Mouse (Mus musculus) cortical plate, adult 2 months (tissue): ENCODE measurements around the gene Spin2c. TPM values are rescaled to one million over a fixed set of nuclear protein-coding genes. Genes with fewer than 3 reads are reported as not detected.
A peak's percentile ranks its signal among the peaks of the same experiment; 100 is the strongest.

Source experiments
- H3K27ac ChIP-seq: fragments of 200-500 bp; 2 replicates; pipeline ENCODE4 v1.5.1; 2012; ENCODE audit warnings: low read length, control low read depth, inconsistent platforms; ENCODE audit not compliant: insufficient read depth
- H3K4me1 ChIP-seq: fragments of 200-500 bp; 2 replicates; pipeline ENCODE4 v1.6.1; 2011; ENCODE audit warnings: low read length; ENCODE audit not compliant: control insufficient read depth, insufficient read depth
- H3K4me3 ChIP-seq: fragments of 200-500 bp; 2 replicates; pipeline ENCODE4 v1.5.1; 2011; ENCODE audit warnings: mild to moderate bottlenecking, low read length, control low read depth; ENCODE audit not compliant: insufficient read depth
- CTCF ChIP-seq: fragments of 200-500 bp; IDR thresholded peaks from 2 replicates; pipeline ENCODE4 v1.5.1; 2011; ENCODE audit warnings: mild to moderate bottlenecking, control low read depth, low read length; ENCODE audit not compliant: insufficient read depth; ENCODE audit errors: extremely low read depth
- POLR2A ChIP-seq: fragments of 200-500 bp; IDR thresholded peaks from 2 replicates; pipeline ENCODE4 v1.6.1; 2011; ENCODE audit warnings: mild to moderate bottlenecking, low read length, control low read depth; ENCODE audit not compliant: insufficient read depth; ENCODE audit errors: extremely low read depth
- polyA plus RNA-seq: library from polyadenylated mRNA; depleted of rRNA; stranded (reverse); fragments of >200 nt; gene quantifications from 2 replicates; pipeline ENCODE4 v1.2.3, GENCODE M21; 2012; rRNA removed

The Spin2c gene
- polyA plus RNA-seq, result 7.7 and 10.2 TPM in 2 replicates

DNA sequence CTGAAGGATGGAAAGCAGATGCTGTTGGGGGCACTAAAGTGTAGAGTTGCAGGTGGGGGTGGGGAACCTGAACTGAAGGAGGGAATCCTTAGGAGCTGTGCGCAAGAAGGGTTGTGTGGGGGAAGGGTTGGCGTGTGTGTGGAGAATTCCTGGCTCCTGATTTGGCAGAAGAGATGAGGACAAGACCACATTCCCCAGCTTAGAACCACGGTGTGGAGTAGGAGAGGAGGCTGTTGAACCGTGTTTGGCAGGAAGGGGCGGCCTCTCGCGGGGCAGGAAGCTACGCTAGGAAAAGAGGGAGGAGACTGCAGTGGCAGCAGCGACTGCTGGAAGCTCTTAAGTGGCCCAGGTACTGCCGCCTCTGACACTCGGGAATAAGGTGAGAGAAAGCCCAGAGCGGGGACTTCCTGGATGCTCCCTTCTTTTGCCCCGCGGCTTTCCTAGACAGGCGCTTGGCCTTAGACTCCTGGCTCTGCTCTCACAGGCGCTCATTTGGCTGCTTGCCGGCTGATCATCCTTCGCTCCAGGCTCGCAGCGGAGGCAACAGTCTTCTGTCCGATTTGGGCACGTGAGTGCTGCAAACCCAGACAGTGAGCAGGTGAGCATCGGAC lies at the start of gene Spin2c:
Gene Spin2c (plus strand): TSS at position 275 of the 611 bp plus-strand sequence.
- no peak for TF ChIP-seq CTCF
- TF ChIP-seq POLR2A, result 0 out of 2 replicates have a peak, but pooled peaks have one; percentile 32
- H3K4me3 ChIP-seq, result peak within 1 kb of the TSS; percentile 59
- no peaks in the 10 kb centered on the region for H3K4me1 ChIP-seq
- H3K27ac ChIP-seq, result no peak within 1 kb of the TSS

DNA sequence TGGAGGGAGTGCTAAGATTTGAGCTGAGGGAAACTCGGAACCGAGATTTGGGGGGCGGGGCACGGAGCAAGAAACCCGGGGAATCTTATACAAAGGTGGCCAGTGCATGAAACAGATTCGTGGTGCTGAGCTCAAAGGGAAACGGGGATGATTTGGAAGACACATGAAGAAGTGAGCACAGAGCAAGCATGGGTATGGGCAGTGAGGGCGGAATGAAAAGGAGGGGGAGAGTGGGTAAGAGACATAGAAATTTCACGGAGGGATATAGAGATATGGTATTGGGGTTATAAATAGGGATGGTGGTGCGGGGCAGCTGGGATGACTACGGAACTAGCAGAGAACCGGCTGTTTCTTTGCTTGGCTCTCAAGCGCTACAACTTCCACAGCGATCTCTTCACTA lies 581 bp downstream of the Spin2c start:
- TF ChIP-seq CTCF (no peak), POLR2A (no peak)
- H3K4me1 ChIP-seq, result no peaks in the 10 kb centered on the region
- H3K4me3 ChIP-seq, result peak overlapping the region; percentile 59
- no peak overlapping the region for H3K27ac ChIP-seq

Other genes starting within 250 kb of the Spin2c start
- 2.4 TPM in 2 replicates for gene Kctd12b, start 135.8 kb upstream of the Spin2c start, polyA plus RNA-seq
- 68.0 and 77.9 TPM in 2 replicates for gene Nbdy, start 108.6 kb upstream of the Spin2c start, polyA plus RNA-seq
- gene Samt1, start 180.4 kb downstream of the Spin2c start, polyA plus RNA-seq, result not detected in 2 replicates
- gene 4921511M17Rik, start 201.6 kb downstream of the Spin2c start, polyA plus RNA-seq, result not detected in 2 replicates
- not detected in 2 replicates for gene Gm10057, start 222.8 kb downstream of the Spin2c start, polyA plus RNA-seq